Mouse (Mus musculus) layer of hippocampus, postnatal 10 days (tissue): ENCODE measurements at regions not wholly inside any gene's neighbourhood (a gene's known extent, or its start where the extent isn't known, plus 50 kb on each side); places are given as distances from the start of the nearest gene placed in this dataset.

Source experiments
- DNase-seq, 2 experiments: peaks; one replicate each; pipeline ENCODE4 v3.0.0; 2021; ENCODE audit warnings: low spot score in 2 of 2

DNA sequence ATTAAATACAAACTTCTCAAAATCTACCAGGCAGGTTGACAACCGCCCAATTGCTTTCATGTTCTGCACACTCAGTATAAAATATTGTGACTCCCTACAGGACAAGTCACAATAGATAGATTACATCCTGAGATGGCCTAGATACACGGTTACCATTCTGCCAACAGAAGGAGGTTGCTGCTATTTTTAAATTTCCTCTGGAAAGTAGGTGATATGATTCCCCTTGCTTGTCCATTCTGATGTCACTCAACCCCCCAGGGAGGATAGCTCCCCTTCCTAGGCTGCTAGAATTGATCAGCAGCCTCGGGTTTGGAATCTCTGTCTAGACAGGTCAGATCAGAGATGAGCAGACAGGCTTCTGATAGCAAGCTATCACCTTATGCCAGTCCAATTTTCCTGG, 221.2 kb upstream of the Tnp1 start:
- no peak for DNase-seq

DNA sequence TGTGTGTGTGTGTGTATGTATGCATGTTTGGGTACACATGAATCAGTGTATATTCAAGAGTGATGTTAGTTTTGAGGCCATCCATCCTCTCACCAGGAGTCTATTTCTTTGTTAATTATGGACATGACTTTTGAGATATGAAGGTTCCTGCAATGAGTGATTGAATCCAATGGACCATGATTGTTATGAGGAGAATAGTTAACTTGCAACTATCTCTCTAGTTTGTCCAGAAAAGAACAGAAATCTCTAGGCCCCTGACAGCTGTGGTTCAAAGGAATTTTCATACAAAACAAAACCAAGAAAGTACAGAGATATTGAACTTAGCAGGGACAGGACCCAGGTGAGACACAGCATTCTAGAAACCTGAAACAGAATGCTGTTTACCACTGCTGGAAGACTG, 217.9 kb upstream of the Tnp1 start:
- DNase-seq, result no peak

- DNase-seq, result no peak
Observed at GRCm38 (mm10) chr1:73233041-73233440, 217.3 kb upstream of the Tnp1 start.

- no peak for DNase-seq
Observed at GRCm38 (mm10) chr1:73230611-73231010, 214.9 kb upstream of the Tnp1 start.

GRCm38 (mm10) chr1:73227246-73227645, 211.5 kb upstream of the Tnp1 start:
- DNase-seq, result peak; percentile 21 to 35

- DNase-seq, result no peak
Observed at GRCm38 (mm10) chr1:73221863-73222262, 206.2 kb upstream of the Tnp1 start.

DNA sequence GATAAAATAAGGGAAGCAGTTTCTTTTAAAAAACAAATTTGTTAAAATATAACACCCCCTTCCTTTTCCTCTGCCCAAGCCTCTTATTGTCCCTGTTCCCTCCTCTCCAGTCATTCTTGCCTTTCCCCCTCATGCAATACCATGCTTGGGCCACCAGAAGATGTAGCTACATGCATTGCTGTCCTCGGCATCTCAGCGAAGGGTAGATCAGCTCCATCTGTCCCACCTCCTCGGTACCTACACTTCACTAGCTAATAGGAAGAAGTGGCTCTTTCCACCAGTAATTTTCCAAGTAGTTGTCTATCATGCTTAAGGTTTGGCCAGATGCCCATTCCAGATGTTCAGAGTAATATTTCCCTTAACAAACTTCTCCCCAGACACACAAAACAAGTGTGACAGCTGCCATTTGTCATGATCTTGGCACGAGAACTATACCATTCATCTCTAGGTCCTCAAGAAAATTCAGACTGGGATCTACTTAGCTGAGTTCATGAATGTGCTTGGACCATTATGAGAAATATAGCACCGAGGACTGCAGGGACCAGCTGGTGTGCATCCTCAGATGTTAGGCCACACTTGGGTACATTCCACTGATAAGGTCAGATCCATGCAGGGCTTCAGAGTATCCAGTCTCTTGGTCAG, 198.7 kb upstream of the Tnp1 start:
- no peak for DNase-seq

GRCm38 (mm10) chr1:73207421-73207820, 191.7 kb upstream of the Tnp1 start:
- DNase-seq, result no peak

- no peak for DNase-seq
Observed at GRCm38 (mm10) chr1:73205788-73206187, 190.1 kb upstream of the Tnp1 start.

- no peak for DNase-seq
Observed at GRCm38 (mm10) chr1:73200112-73200511, 184.4 kb upstream of the Tnp1 start.

- DNase-seq, result no peak
Observed at GRCm38 (mm10) chr1:73190832-73191231, 175.1 kb upstream of the Tnp1 start.

DNA sequence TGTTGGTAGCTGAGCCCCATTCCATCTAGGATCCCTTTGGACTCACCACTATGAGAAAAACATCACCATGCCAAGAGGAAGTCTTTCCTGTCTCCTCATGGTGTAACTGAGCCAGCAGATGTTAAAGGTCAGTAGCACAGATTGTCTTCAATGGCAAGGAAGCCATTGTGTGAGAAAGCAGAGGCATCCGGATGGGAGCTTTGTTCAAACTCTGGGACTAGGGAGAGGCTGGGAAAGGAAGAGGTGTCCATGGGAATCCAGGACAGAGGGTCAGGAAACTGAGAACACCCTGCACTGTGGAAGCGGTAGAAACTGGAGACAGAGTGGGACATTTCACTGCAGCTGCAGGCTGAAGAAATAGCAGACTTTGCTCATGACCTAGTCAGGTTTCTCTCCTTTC, 173.1 kb upstream of the Tnp1 start:
- no peak for DNase-seq

DNA sequence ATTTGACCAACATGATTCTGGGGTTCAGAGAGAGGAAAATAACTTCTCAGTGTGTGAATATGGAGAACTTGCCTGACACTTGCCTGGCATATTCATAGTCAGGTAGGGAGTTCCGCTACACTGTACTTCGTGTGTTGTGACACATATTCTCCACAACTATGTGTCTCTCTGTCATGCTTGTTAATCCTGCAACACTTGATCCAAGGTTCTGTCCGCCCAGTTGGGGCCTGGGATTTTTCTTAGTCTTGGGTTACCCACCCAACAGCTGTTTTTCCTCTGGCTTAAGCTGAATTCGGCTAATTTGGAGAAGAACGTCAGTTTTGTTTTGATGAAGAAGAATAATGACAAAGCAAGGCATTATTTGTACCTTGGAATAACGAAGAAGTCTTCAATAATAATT, 168.8 kb upstream of the Tnp1 start:
- no peak for DNase-seq

DNA sequence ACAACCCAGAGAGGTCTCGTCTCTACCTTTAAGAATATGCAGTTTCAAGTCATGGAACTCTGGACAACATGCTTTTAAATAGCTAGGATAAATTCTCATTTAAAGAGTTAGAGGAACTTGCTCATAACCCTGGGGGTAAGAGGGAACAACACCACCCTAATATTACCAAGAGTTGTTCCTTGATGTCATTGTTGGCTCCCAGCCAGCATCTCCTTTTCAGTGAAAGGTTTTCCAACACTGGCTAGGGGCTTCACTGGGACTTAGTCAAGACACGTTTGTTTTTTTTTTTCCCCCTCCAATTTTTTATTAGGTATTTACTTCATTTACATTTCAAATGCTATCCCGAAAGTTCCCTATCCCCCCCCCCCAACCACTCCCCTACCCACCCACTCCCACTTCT, 163.1 kb upstream of the Tnp1 start:
- no peak for DNase-seq

DNA sequence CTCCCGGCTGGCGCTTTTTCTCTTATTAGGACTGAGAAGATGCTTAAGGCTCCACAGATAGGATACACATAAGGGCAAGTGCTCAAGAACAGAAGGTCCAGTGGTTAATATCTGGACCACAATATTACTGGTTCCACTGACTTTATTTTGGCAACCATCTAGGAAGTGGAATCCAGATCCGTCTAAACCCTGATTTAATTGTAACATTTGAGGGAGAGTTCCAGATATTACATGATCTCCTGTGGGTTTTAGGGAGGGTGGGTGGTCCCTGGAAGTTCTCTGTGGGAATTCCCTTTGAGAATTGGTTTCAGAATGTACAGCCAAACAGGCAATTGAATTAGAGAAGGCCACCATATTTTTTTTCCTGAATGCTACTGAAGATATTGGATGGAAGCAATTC, 161.4 kb upstream of the Tnp1 start:
- DNase-seq, result no peak

DNA sequence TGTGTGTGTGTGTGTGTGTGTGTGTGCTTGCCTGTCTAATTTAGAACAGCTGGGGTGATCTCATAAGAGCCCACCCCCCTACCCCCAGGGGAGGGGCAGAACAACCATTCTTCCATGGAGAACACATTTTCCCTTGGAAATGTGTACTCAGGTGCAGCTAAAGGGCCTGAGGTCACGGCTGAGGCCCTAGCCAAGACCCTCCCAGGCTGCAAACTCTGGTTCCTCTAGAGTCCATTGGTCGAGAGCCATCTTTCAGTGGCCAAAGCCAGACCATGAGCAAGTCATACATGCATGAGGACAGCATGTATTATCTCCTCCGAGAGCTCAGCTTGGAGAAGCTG, 154.9 kb upstream of the Tnp1 start:
- no peak for DNase-seq

- DNase-seq, result no peak
Observed at GRCm38 (mm10) chr1:73169929-73170667, 154.4 kb upstream of the Tnp1 start.

DNA sequence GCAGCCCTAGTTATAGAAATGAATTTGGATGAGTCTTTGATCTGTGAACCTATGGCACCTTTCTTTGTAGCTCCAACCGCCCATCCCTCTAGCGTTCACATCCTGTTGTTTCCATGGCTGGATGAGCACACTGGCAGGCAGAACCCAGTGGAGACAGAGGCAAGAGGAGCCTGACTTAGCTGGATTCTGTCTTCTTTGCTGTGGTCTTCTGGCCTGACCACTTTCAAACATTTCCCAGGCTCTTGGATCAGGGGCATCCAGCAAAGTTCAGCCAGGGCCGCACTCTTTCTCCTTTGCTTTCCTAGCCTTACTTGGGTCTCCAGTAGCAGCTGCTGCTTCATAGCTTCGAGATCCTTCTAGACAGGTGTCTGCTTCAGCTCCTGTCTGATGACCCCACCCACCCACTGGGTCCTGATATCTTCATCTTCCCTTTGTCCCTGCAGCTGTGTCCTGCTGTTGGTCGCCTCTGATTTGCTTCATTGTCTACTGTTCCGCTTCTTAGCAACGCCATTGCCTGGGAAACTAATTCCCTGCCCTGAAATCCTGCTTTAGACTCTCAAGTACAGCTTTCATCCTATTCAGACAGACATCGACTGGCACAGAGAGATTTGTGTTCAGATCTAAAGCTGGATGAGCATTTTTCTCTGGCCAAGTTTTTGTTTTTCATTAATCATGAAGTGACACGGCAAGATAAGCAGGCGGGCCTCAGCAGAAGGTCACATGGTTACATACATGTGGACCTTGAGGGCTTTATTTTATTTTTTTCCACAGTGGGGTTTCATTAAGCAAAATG, 153.6 kb upstream of the Tnp1 start:
- DNase-seq, result peak; percentile 10 to 21

DNA sequence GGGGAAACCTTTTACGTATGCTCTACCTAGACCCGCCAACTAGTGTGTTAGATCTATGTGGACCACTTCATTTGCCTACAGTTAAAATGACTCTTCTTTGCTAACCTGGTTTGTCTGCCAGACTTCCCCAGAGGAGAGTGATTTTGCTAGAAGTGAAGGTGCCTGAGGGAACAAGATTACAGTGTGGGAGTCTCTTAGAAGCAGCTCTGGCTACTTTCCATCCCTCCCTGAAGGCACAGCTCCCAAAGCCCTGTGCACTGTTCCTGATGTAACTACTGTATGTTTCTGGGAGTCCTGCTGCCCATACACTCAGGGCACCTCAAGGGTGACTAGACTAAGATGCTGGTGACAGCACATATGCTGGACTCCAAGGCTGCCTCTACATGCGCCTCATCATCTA, 144.5 kb upstream of the Tnp1 start:
- DNase-seq, result no peak

DNA sequence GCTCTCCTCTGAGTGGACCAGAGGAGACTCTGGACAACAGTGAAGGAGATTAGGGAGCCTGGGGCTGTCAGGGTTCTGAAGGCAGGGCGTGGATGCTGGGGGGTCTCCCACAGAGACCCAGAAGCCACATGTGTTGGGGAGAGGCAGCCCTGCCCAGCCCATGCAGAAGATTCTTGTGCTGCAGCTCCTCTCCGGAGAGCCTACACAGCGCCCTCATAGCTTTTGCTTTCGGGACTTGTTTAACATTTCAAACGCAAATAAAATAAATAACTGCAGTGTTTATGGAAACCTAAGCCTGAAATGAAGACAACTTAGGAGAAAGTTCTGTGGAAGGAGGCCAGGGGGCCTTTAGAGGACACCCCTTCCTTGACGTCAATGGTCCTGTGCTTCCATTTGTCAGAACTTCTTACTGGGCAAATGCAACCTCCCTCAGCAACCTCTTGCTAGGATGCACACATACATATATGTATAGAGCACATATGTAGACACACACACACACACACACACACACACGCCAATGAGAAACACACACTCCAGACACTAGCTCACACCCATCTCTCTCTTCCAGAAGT, 143.8 kb upstream of the Tnp1 start:
- no peak for DNase-seq

- DNase-seq, result no peak
Observed at GRCm38 (mm10) chr1:73153438-73154097, 137.9 kb upstream of the Tnp1 start.

DNA sequence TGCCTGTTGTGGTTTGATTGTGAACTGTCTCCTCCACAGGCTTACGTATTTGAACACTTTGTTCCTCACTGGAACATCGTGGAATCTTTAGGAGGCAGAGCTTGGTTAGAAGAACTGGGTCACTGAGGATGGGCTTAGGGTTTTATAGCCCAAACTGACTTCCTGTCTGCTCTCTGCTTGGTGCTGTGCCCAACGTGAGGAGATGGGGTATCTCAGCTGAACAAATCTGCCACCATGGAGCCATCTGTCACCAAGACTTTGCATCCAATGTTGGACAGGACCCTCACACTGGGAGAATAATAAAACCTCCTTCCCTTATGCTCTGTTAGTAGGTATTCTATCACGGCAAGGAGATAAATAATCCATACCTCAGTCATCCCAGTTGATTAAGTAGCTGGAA, 134.2 kb upstream of the Tnp1 start:
- no peak for DNase-seq
